Mouse (Mus musculus) left cerebral cortex, adult 8-10 months (tissue): ENCODE measurements around the gene Gm9958. TPM values are rescaled to one million over a fixed set of nuclear protein-coding genes. Genes with fewer than 3 reads are reported as not detected.

Source experiments
- DNase-seq, 2 experiments: peaks; one replicate each; pipeline ENCODE4 v3.0.0; 2022; ENCODE audit warnings: low spot score in 2 of 2
- total RNA-seq, 4 experiments: library from RNA; stranded (reverse); gene quantifications; 2 replicates each; pipeline ENCODE4 v1.2.4; 2022

Gm9958 gene
- total RNA-seq, 4 experiments from 2014 or later = 1.5 to 3.1 (median 2.2) TPM

GRCm38 (mm10) chr5:90405210-90405609, 38.2 kb downstream of the Gm9958 start:
- peak in 1 of 2 experiments; percentile 22 for DNase-seq

- DNase-seq = no peak
Measured at GRCm38 (mm10) chr5:90414142-90414924, 47.3 kb downstream of the Gm9958 start.

GRCm38 (mm10) chr5:90414925-90415295, 47.9 kb downstream of the Gm9958 start:
- no peak for DNase-seq

Other genes starting within 250 kb of the Gm9958 start
- 10 to 100 TPM; 18.7 to 25.3 (median 22.9) TPM for gene Cox18, start 143.2 kb upstream of the Gm9958 start, total RNA-seq
- gene Ankrd17, start 627 bp upstream of the Gm9958 start, total RNA-seq = 100 to 1,000 TPM; 106 to 116 (median 113) TPM
- under 1 TPM in 1 of 4 experiments, not detected in 3; 0.51 TPM for gene Alb, start 93.7 kb downstream of the Gm9958 start, total RNA-seq
- under 1 TPM in 3 of 4 experiments, not detected in 1; 0.57 to 0.93 (median 0.60) TPM for gene Afp, start 123.5 kb downstream of the Gm9958 start, total RNA-seq
- gene Afm, start 151.7 kb downstream of the Gm9958 start, total RNA-seq = not detected
- under 1 TPM; 0.14 to 0.49 (median 0.26) TPM for gene 5830473C10Rik, start 193.9 kb downstream of the Gm9958 start, total RNA-seq